Mouse (Mus musculus) liver, postnatal 0 days (tissue): ENCODE measurements around the gene Ano2.

Experiments
- CTCF ChIP-seq: sonication (generic); IDR thresholded peaks from 2 replicates; pipeline ENCODE4 v1.5.1; 2016; ENCODE audit warnings: antibody characterized with exemption, low read depth
- EP300 ChIP-seq: IDR thresholded peaks from 2 replicates; pipeline ENCODE4 v1.6.1; 2016; ENCODE audit warnings: antibody characterized with exemption, low read depth, mild to moderate bottlenecking

DNA sequence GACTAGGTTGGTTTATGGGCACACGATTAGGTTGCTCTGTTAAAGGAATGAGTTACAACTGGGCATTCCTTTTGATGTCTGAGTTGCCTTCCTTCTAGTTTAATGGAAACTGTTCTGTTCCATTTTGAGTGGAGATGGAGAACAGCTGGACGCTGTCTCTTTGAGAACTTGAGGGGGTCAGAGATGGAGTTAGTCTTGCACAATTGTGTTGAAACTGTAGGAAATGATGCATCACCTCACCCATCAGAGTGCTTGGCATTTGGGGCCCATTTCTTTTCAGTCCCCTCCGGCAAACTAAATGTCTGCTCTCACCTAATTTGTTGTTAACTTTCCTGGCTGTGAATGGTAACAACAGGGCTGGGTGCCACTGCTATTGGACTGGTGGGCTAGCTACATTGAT, 151.1 kb downstream of the Ano2 start:
- TF ChIP-seq CTCF = no peak
- TF ChIP-seq EP300 = no peak
